Mouse (Mus musculus) midbrain, embryonic 13.5 days (tissue): ENCODE measurements at regions not wholly inside any gene's neighbourhood (a gene's known extent, or its start where the extent isn't known, plus 50 kb on each side); places are given as distances from the start of the nearest gene placed in this dataset.

ENCODE experiments used
- ATAC-seq: fragments of 200-750 bp; cut with Nextera tagmentation; 2 replicates; pipeline ENCODE4 v1.8.0; 2017; ENCODE audit warnings: mild to moderate bottlenecking, moderate TSS enrichment, moderate library complexity
- H3K27ac ChIP-seq: fragments of 300-500 bp; sonication (generic); 2 replicates; pipeline ENCODE4 v1.5.1; 2015; ENCODE audit warnings: inconsistent platforms, mild to moderate bottlenecking, moderate library complexity
- H3K27me3 ChIP-seq: fragments of 300-500 bp; sonication (generic); 2 replicates; pipeline ENCODE4 v1.6.1; 2015; ENCODE audit warnings: mild to moderate bottlenecking, inconsistent platforms
- H3K36me3 ChIP-seq: fragments of 300-500 bp; sonication (generic); 2 replicates; pipeline ENCODE4 v1.6.1; 2015; ENCODE audit warnings: mild to moderate bottlenecking, inconsistent platforms
- H3K4me1 ChIP-seq: fragments of 300-500 bp; sonication (generic); replicated peaks from 2 replicates; pipeline ENCODE4 v1.6.1; 2015; ENCODE audit warnings: inconsistent platforms
- H3K4me2 ChIP-seq: fragments of 300-500 bp; sonication (generic); replicated peaks from 2 replicates; pipeline ENCODE4 v1.6.1; 2015; ENCODE audit warnings: moderate library complexity, mild to moderate bottlenecking, inconsistent platforms
- H3K4me3 ChIP-seq: fragments of 300-500 bp; sonication (generic); replicated peaks from 2 replicates; pipeline ENCODE4 v1.5.1; 2015; ENCODE audit warnings: mild to moderate bottlenecking, inconsistent platforms
- H3K9ac ChIP-seq: fragments of 300-500 bp; sonication (generic); replicated peaks from 2 replicates; pipeline ENCODE4 v1.6.1; 2015; ENCODE audit warnings: mild to moderate bottlenecking, inconsistent platforms
- H3K9me3 ChIP-seq: fragments of 300-500 bp; sonication (generic); 2 replicates; pipeline ENCODE4 v1.6.1; 2016; ENCODE audit warnings: mild to moderate bottlenecking, inconsistent platforms
- WGBS: fragments of 180-500 bp; shearing (Covaris S2); methylation state at CpG from one replicate; pipeline ENCODE4 v1.1.7; 2015; 5-methylcytosine and 5-hydroxymethylcytosine counted together

DNA sequence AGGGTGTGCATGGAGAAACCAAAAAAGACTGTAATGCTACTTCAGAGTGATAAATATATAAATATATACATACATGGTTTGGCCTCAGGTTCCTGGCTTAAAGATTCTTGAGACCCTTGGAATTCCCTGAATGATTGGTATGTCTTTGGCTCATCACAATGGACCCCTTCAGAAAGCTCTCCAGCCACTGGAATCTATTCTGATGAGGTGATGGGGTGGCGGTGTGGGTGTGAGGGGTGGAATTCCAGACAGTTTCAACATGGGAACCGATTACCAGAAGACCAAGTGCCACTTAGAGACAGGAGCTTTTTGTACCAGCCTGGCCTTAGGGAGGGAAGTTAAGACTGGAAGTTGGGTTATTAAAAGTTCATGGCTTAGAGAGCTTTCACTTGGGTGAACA is 190.1 kb downstream of the Galc start:
- Histone ChIP-seq H3K4me3 (no peak overlapping the region), H3K27ac (no peak overlapping the region), H3K4me2 (no peak overlapping the region), H3K4me1 (no peaks in the 10 kb centered on the region), H3K27me3 (no peaks in the 10 kb centered on the region), H3K9ac (no peak overlapping the region), H3K36me3 (no peaks in the 10 kb centered on the region), H3K9me3 (no peaks in the 10 kb centered on the region)
- ATAC-seq: no peak
- 65% methylated on average over 2 of the region's 2 CpGs for WGBS

DNA sequence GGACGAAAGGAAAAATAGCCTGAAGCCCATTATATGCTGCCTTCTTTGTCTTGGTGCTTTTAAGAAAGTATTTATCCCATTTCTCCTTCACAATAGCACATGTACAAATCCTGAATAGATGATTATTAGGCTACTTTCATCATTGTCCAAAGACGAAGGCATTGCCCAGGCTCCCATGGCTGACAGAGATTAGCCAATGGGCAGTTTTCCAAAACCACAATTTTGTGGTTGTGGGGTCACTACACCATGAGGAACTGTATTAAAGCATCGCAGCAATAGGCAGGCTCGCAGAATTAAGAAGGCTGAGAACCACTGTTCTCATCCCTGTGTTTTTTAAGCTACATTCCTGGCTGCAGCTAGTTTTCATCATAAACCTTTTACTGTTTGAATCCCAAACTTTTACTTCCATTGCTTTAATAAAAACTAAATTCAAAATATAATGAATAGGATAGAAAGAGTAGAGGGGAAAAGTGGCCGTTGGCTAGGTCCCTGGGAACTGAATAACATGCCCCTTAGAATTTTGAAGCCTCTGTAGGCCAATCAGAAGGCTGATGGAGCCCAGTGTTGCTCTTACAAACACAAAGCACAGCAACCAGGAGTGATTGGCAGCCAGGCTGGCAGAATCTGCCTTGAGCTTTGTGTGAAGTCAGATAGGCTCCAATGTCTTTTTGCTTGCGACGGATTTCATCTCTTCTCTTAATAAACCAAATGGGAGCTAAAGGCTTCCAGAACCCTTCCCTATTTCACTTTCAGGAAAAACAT is 199.7 kb downstream of the Galc start:
- Histone ChIP-seq H3K36me3 (no peaks in the 10 kb centered on the region), H3K27ac (no peak overlapping the region), H3K4me1 (0 out of 2 replicates have a peak, but pooled peaks cover 4% of the 10 kb centered on the region), H3K9ac (no peak overlapping the region), H3K27me3 (no peaks in the 10 kb centered on the region), H3K9me3 (peaks cover 3% of the 10 kb centered on the region; the same call in 1 of the 2 replicates), H3K4me3 (no peak overlapping the region), H3K4me2 (no peak overlapping the region)
- WGBS: 68% methylated on average over 7 of the region's 7 CpGs
- ATAC-seq: no peak

DNA sequence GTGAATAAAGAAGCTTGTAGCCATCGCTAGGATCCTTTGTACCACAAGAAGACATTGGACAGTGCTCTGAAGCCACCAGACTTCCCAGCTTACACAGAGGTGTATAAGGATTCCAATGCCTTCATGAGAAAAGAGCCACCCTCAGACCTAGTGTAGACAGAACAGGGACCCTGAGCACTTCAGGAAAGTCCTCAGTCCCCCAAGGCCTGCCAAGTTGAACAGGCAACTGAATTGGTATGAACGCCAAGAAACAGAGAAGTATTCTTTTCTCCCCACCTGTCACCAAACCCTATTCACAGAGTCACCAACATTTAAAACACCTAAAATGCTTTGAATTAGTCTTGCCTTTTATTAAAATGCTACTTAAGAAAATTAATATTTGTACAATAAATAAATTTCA is 200.3 kb downstream of the Galc start:
- no peak overlapping the region for H3K27ac ChIP-seq
- no peak for ATAC-seq

DNA sequence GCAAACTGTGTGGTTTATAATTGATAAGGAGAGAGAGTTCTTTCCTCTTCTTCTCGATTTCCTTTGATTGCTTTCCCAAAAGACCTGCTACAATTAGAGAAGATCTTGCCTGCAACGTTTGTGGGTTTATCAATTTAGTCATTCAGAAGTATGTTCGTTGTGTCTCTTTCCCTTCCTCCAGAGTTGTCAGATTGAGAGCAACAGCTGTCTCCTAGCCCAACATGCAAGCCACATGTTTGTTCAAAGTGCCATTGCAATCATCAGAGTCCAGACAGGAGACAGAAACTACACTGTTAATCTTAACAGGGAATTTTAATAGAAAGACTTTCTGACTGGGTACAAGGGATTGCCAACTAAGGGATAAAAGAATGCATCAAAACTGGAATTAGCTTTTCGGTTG is 208.3 kb downstream of the Galc start:
- Histone ChIP-seq H3K27me3 (no peaks in the 10 kb centered on the region), H3K4me3 (no peak overlapping the region), H3K9ac (no peak overlapping the region), H3K4me1 (peaks cover 27% of the 10 kb centered on the region), H3K4me2 (no peak overlapping the region), H3K27ac (no peak overlapping the region), H3K36me3 (no peaks in the 10 kb centered on the region), H3K9me3 (no peaks in the 10 kb centered on the region)
- WGBS: 74% methylated on average over 4 of the region's 4 CpGs
- ATAC-seq: no peak

More for the DNA sequence above, 200.3 kb downstream of the Galc start:
- Histone ChIP-seq H3K9ac (no peak overlapping the region), H3K27me3 (no peaks in the 10 kb centered on the region), H3K9me3 (peaks cover 3% of the 10 kb centered on the region; the same call in 1 of the 2 replicates), H3K4me1 (0 out of 2 replicates have a peak, but pooled peaks cover 4% of the 10 kb centered on the region), H3K4me2 (no peak overlapping the region), H3K4me3 (no peak overlapping the region), H3K36me3 (no peaks in the 10 kb centered on the region)
- 85% methylated on average over 2 of the region's 2 CpGs for WGBS

DNA sequence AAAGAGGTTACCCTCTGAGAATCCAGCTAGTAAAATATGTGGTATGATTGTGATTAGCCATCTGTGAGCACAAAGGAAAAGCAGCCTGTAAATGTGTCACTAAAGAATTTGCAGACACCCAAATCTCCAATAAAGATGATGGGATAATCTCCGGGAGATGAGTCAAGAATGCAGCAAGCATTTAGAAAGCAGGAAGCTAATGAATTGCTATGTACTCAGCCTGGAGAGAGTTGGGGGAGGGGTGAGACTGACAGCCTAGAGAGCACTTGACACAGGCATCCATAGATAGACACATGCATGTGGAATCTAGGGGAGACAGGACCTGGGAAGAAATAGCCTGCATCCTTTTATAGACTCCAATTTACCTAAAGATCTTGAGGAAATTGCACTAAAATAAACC is 208.8 kb downstream of the Galc start:
- no peak overlapping the region for H3K4me2 ChIP-seq
- no peak overlapping the region for H3K27ac ChIP-seq
- no peak overlapping the region for H3K9ac ChIP-seq
- H3K27me3 ChIP-seq: no peaks in the 10 kb centered on the region
- H3K36me3 ChIP-seq: no peaks in the 10 kb centered on the region
- WGBS: 10% methylated on average over 1 of the region's 1 CpGs
- peak; percentile 70; the same call in 1 of the 2 replicates for ATAC-seq
- H3K9me3 ChIP-seq: no peaks in the 10 kb centered on the region
- H3K4me1 ChIP-seq: peaks cover 29% of the 10 kb centered on the region
- no peak overlapping the region for H3K4me3 ChIP-seq

DNA sequence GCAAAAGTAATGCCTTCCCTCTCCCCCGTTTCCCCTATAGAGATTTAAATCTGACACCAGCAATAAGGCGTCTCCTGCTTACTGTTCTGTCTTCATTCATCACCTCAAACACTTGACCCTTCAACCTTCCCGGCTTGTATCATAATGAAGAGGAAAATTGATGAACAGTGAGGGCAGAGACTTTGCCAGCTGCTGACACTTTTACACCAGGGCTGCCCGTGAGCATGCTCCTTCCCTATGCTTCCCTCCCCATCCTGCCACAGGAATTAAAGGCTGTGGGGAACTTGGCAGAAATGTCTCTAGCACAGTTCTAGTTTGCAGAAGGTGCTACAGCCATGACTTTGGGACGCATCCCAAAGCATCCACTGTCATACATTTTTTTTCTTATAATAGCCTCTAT is 209.2 kb downstream of the Galc start:
- ATAC-seq: no peak
- Histone ChIP-seq H3K27me3 (no peaks in the 10 kb centered on the region), H3K36me3 (no peaks in the 10 kb centered on the region), H3K4me3 (no peak overlapping the region), H3K9me3 (no peaks in the 10 kb centered on the region), H3K4me1 (peaks cover 29% of the 10 kb centered on the region), H3K27ac (no peak overlapping the region), H3K4me2 (no peak overlapping the region), H3K9ac (no peak overlapping the region)
- WGBS: 23% methylated on average over 5 of the region's 5 CpGs

DNA sequence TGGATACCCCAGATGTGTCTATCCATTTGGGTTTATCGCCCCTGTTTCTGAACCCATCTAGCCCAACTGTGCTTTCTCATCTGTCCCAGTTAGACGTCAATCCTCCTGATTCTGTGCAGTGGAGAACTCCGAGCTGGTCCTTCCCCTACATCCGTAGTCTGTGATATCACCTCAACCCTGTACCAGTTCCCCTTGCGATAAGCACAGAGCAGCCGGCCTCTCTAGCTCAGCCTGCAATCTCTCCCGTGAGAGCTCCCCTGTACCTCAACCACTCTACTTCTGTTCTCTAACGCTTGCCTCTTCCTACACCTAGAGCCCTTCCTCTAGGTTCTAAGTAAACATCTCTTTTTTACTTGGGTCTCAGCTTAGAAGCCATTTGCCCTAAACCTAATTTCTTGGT is 211.5 kb downstream of the Galc start:
- H3K27ac ChIP-seq: no peak overlapping the region

DNA sequence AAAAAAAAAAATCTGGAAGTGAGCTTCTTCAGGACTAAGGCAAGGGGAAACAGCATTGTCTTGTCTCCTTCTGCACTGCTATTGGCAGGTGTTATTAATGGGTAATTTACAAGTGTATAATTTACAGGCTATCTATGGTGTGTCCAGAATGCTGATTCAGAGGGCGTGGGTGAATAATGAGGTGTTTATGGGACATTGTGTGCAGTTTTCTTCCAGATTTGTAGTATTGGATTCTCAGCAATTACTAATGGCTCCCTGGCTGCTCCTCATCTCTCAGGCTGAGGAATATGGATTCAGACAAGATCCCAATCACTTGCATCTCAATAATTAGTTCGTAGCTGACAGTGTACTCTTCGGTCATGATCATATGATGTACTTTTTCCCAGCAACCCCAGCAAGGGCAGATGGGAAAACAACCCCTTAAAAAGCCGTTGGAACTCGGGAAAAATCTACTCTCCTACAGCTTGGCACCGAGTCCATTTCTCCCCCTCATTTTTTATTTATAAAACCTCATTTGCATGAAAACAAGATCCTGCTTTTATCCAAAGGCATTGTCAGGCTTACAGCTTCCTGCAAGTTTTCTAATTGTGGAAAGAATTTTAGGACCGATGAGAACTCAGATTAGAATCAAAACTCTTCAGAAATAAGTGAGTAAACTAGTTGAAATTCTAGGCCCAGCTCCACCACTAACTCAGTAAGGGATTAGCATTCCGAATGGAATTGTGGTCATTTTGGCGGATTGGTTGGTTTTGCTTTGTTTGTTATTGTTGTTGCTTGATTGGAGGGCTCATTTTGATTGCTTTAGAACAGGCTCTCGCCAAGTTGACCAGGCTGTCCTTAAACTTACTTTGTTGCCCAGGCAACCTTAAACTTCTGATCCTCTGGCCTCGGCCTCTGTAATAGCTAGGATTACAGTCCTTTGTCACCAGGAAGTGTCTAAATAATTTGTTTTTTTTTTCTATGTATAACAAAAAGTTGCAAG is 212.5 kb downstream of the Galc start:
- Histone ChIP-seq H3K9me3 (no peaks in the 10 kb centered on the region), H3K27me3 (no peaks in the 10 kb centered on the region), H3K4me3 (no peak overlapping the region), H3K27ac (no peak overlapping the region), H3K4me1 (peaks cover 32% of the 10 kb centered on the region), H3K9ac (no peak overlapping the region), H3K4me2 (no peak overlapping the region), H3K36me3 (no peaks in the 10 kb centered on the region)
- ATAC-seq: peak; percentile 55
- 28% methylated on average over 11 of the region's 11 CpGs for WGBS

More for the DNA sequence above, 211.5 kb downstream of the Galc start:
- peaks cover 32% of the 10 kb centered on the region for H3K4me1 ChIP-seq
- H3K9ac ChIP-seq: no peak overlapping the region
- no peak overlapping the region for H3K4me3 ChIP-seq
- no peaks in the 10 kb centered on the region for H3K9me3 ChIP-seq
- H3K4me2 ChIP-seq: no peak overlapping the region
- H3K36me3 ChIP-seq: no peaks in the 10 kb centered on the region
- H3K27me3 ChIP-seq: no peaks in the 10 kb centered on the region
- 81% methylated on average over 8 of the region's 8 CpGs for WGBS
- no peak for ATAC-seq

DNA sequence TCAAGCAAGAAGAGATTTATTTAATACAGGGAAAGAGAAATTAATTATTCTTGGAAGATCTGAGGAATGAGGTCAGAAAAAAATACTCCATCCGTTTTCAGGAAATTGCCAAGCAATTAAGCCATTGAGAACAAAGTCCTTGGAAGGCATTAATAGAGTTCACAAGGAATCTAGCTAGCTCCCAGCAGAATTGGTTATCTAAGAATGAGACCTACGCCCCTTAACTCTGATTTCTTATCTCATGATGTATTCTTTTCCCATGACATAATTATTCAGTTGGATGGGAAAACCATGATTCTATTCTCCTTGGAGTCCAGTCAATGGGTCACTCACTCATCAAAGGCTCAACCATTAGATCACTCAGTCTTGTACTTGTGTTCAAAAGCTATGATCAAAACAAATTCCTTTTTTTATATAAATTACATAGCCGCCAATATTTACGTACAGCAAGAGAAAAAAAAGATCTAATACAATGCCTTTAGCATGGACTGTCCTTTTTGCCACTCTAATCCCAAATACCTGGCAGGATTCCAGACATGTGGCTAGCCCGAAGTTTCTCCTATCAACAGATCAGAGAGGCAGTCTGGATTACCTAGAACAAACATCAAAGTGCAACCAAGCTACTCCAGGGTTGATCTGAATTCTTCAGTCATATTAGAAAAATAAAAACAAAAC is 213.3 kb downstream of the Galc start:
- WGBS: 63% methylated on average over 5 of the region's 5 CpGs
- ATAC-seq: no peak
- H3K4me2 ChIP-seq: no peak overlapping the region

DNA sequence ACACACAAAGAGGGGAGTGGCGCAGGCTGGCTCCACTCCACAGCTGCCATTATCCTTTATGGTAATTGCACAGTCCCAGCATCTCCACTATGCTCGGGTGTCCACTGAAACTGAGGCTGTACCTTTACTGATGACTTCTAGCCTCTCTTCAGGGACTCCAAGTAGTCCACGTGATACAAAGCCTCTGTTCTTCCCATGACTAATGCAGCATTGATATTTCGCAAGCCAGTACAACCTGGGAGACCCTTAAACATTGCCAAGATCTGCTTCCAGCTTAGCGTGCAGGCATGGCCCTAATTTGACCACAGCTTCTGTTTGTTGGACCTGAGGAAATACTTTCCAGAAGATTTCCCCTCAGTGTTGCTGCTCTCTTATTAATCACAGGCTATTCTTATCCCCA is 215.8 kb downstream of the Galc start:
- WGBS: 75% methylated on average over 5 of the region's 5 CpGs
- Histone ChIP-seq H3K4me1 (peaks cover 18% of the 10 kb centered on the region), H3K27ac (no peak overlapping the region), H3K27me3 (no peaks in the 10 kb centered on the region), H3K4me2 (no peak overlapping the region), H3K36me3 (no peaks in the 10 kb centered on the region), H3K9me3 (no peaks in the 10 kb centered on the region), H3K4me3 (no peak overlapping the region), H3K9ac (no peak overlapping the region)
- peak; percentile 37; the same call in 1 of the 2 replicates for ATAC-seq

More for the DNA sequence above, 213.3 kb downstream of the Galc start:
- Histone ChIP-seq H3K36me3 (no peaks in the 10 kb centered on the region), H3K9ac (no peak overlapping the region), H3K4me3 (no peak overlapping the region), H3K9me3 (no peaks in the 10 kb centered on the region), H3K27ac (no peak overlapping the region), H3K4me1 (peaks cover 30% of the 10 kb centered on the region), H3K27me3 (no peaks in the 10 kb centered on the region)

DNA sequence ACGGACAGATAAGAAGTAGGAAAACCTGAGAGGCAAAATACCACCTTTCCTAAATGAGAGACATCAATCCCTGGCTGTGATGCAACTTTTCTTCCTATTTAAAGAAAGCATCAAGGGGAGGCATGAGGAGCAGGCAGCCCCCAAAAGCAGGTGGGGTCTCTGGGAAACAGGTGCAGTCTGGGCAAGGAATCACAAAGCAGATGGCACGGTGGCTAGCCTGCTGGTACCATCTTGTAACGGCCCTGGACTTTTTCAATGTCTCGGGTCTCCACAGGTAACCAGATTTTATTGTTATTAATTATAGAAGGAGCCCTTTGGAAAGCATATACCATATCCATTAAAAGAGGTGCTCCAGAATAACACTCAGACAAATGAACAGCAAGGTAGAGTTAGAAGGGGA is 219.6 kb downstream of the Galc start:
- 93% methylated on average over 4 of the region's 4 CpGs for WGBS
- H3K27me3 ChIP-seq: no peaks in the 10 kb centered on the region
- H3K4me1 ChIP-seq: 0 out of 2 replicates have a peak, but pooled peaks cover 3% of the 10 kb centered on the region
- H3K9ac ChIP-seq: no peak overlapping the region
- H3K36me3 ChIP-seq: no peaks in the 10 kb centered on the region
- H3K4me2 ChIP-seq: no peak overlapping the region
- no peak overlapping the region for H3K27ac ChIP-seq
- H3K9me3 ChIP-seq: no peaks in the 10 kb centered on the region
- no peak overlapping the region for H3K4me3 ChIP-seq
- ATAC-seq: no peak
